Mouse (Mus musculus): ENCODE data around the gene Acot7. TPM values are rescaled to one million over a fixed set of nuclear protein-coding genes. Genes with fewer than 3 reads are reported as not detected.
A peak's percentile ranks its signal among the peaks of the same experiment; 100 is the strongest.

The Acot7 gene
- polyA plus RNA-seq, 1 experiment from 2014 or later, result 77.0 TPM

GRCm38 (mm10) chr4:152294188-152294929, 116.4 kb downstream of the Acot7 start:
- H3K27me3 ChIP-seq, result peaks cover 62% of the 10 kb centered on the region
- WGBS, result 43% methylated on average over 10 of the region's 10 CpGs
- no peak overlapping the region for H3K27ac ChIP-seq (replicated peaks)

GRCm38 (mm10) chr4:152295916-152296315, 118.0 kb downstream of the Acot7 start:
- WGBS, result 23% methylated on average over 4 of the region's 4 CpGs
- no peak overlapping the region for H3K4me2 ChIP-seq (replicated peaks)
- H3K9ac ChIP-seq, result no peak overlapping the region
- H3K4me3 ChIP-seq (replicated peaks), result no peak overlapping the region
- peaks cover 48% of the 10 kb centered on the region for H3K27me3 ChIP-seq
- ATAC-seq (ENCODE audit: insufficient number of reproducible peaks, low FRiP score, low TSS enrichment, low read depth), result no peak
- H3K4me1 ChIP-seq, result peaks cover 29% of the 10 kb centered on the region
- H3K27ac ChIP-seq (replicated peaks), result 0 out of 2 replicates have a peak overlapping the region, but pooled peaks have one; percentile 22
- no peaks in the 10 kb centered on the region for H3K9me3 ChIP-seq (replicated peaks)
- peaks cover 16% of the 10 kb centered on the region for H3K36me3 ChIP-seq

More at GRCm38 (mm10) chr4:152294188-152294929, 116.4 kb downstream of the Acot7 start:
- no peak for ATAC-seq (ENCODE audit: insufficient number of reproducible peaks, low FRiP score, low TSS enrichment, low read depth)
- Histone ChIP-seq H3K36me3 (0 out of 2 replicates have a peak, but pooled peaks cover under 1% of the 10 kb centered on the region), H3K4me1 (peaks cover 39% of the 10 kb centered on the region), H3K4me3 (replicated peaks) (no peak overlapping the region), H3K4me2 (replicated peaks) (no peak overlapping the region), H3K9ac (no peak overlapping the region), H3K9me3 (replicated peaks) (no peaks in the 10 kb centered on the region)

DNA sequence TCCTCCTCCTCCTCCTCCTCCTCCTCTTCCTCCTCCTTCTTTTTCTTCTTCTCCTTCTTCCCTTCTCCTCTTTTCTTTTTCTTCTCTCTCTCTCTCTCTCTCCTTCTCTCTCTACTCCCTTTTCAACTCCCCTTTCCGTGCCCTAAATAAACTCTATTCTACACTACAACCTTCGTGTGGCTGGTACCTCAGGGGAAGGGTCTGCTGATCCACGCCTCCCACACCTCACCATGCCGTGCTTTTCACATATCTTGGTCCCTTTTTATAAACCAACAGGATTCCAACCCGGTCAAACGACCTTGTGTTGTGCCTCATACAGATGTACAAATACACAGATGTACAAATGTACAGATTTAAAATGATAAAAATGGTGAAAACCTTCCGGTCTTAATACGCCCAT, 118.4 kb downstream of the Acot7 start:
- no peaks in the 10 kb centered on the region for H3K9me3 ChIP-seq (replicated peaks)
- H3K27me3 ChIP-seq, result peaks cover 43% of the 10 kb centered on the region
- WGBS, result 11% methylated on average over 8 of the region's 8 CpGs
- H3K4me3 ChIP-seq (replicated peaks), result peak overlapping the region; percentile 97
- ATAC-seq (ENCODE audit: insufficient number of reproducible peaks, low FRiP score, low TSS enrichment, low read depth), result no peak
- H3K9ac ChIP-seq, result peak overlapping the region; percentile 59; the same call in 1 of the 2 replicates
- H3K27ac ChIP-seq (replicated peaks), result peak overlapping the region; percentile 81; the same call in 1 of the 2 replicates
- H3K4me1 ChIP-seq, result peaks cover 27% of the 10 kb centered on the region
- peaks cover 19% of the 10 kb centered on the region for H3K36me3 ChIP-seq
- H3K4me2 ChIP-seq (replicated peaks), result peak overlapping the region; percentile 93

DNA sequence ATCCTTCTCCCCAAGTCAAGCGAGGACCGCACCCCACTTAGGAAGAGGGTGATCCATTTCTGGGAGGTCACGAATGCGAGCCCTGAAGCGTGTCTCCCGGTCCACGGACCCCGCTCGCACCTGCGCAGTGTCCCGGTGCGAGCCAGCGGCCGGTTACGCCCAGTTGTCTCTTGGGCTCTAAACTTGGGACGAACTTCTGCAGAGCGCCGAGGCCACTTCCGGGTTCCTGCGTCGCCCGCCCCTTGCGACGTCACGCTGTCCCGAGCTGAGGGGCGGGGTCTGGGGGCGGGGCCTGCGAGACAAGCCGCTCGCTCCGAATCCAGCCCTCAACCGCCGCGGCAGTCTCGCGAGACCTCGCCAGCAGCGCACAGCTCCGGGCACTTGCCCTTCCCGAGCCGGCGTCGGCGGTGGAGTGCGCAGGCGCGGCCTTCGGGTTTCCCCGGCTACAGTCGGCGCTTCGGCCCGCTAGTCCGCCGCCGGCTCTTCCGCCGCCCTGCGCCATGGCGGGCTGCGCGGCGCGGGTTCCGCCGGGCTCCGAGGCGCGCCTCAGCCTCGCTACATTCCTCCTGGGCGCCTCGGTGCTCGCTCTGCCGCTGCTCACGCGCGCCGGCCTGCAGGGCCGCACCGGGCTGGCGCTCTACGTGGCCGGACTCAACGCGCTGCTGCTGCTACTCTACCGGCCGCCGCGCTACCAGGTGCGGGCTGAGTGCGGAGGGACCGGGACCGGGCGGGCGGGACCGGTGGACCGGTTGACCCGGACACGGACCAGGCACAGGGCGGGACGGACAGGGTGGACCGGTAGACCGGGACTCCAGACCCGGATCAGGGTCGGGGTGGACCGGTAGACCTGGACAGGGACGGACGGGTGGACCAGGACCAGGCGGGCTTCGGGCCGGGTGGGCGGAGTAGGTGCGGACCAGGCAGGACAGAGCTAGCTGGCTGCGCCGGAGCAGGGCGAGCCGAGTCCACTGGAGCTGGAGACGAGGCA, 119.2 kb downstream of the Acot7 start, which contains the start of gene Icmt:
TSS of gene Icmt (plus strand) at position 354 of the 988 bp plus-strand sequence.
- WGBS, result under 1% methylated on average over 119 of the region's 119 CpGs
- peaks cover 27% of the 10 kb centered on the region for H3K4me1 ChIP-seq
- peak; percentile 96 for ATAC-seq (ENCODE audit: insufficient number of reproducible peaks, low FRiP score, low TSS enrichment, low read depth)

DNA sequence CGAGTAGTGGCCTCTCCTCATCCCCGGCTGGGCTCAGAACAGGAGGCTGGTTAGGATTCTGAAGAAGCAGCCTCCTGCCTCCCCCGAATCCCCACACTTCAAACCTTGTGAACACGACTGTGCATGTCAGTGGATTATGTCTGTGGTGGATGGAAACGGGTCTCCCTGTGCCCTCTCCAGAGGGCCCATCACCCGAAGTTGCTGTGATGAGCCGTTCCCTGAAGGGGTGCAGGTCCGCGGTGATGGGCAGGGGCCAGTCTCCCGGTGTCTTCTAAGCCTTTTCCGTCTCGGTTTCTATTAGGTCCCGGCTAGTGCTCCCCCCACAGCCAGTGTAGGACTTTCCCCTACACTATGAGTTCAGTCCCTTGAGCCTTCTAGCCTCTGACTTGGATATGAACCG, 120.9 kb downstream of the Acot7 start:
- H3K9ac ChIP-seq, result no peak overlapping the region

More for the DNA sequence above, 119.2 kb downstream of the Acot7 start, which contains the start of gene Icmt:
- Histone ChIP-seq H3K9ac (peak within 1 kb of the TSS; percentile 97), H3K27ac (replicated peaks) (peak within 1 kb of the TSS; percentile 81), H3K36me3 (peaks cover 26% of the 10 kb centered on the region), H3K9me3 (replicated peaks) (no peaks in the 10 kb centered on the region), H3K4me3 (replicated peaks) (peak within 1 kb of the TSS; percentile 97), H3K4me2 (replicated peaks) (peak within 1 kb of the TSS; percentile 93), H3K27me3 (peaks cover 35% of the 10 kb centered on the region)

GRCm38 (mm10) chr4:152300375-152300774, 122.4 kb downstream of the Acot7 start:
- Histone ChIP-seq H3K9me3 (replicated peaks) (no peaks in the 10 kb centered on the region), H3K4me1 (peaks cover 26% of the 10 kb centered on the region), H3K4me2 (replicated peaks) (no peak overlapping the region), H3K27ac (replicated peaks) (no peak overlapping the region), H3K9ac (no peak overlapping the region), H3K36me3 (peaks cover 53% of the 10 kb centered on the region), H3K4me3 (replicated peaks) (no peak overlapping the region), H3K27me3 (peaks cover 6% of the 10 kb centered on the region; the same call in 1 of the 2 replicates)
- ATAC-seq (ENCODE audit: insufficient number of reproducible peaks, low FRiP score, low TSS enrichment, low read depth), result no peak
- WGBS, result 92% methylated on average over 8 of the region's 8 CpGs

More for the DNA sequence above, 120.9 kb downstream of the Acot7 start:
- Histone ChIP-seq H3K4me3 (replicated peaks) (peak overlapping the region; percentile 97; the same call in 1 of the 2 replicates), H3K4me2 (replicated peaks) (peak overlapping the region; percentile 93), H3K9me3 (replicated peaks) (no peaks in the 10 kb centered on the region), H3K27me3 (peaks cover 19% of the 10 kb centered on the region), H3K27ac (replicated peaks) (no peak overlapping the region), H3K36me3 (peaks cover 43% of the 10 kb centered on the region), H3K4me1 (peaks cover 27% of the 10 kb centered on the region)
- ATAC-seq (ENCODE audit: insufficient number of reproducible peaks, low FRiP score, low TSS enrichment, low read depth), result no peak
- WGBS, result 71% methylated on average over 14 of the region's 14 CpGs

- Histone ChIP-seq H3K9ac (no peak overlapping the region), H3K4me3 (replicated peaks) (no peak overlapping the region), H3K4me1 (peaks cover 15% of the 10 kb centered on the region), H3K36me3 (peaks cover 60% of the 10 kb centered on the region), H3K4me2 (replicated peaks) (no peak overlapping the region), H3K9me3 (replicated peaks) (no peaks in the 10 kb centered on the region), H3K27me3 (no peaks in the 10 kb centered on the region), H3K27ac (replicated peaks) (no peak overlapping the region)
- 75% methylated on average over 11 of the region's 11 CpGs for WGBS
- no peak for ATAC-seq (ENCODE audit: insufficient number of reproducible peaks, low FRiP score, low TSS enrichment, low read depth)
Observed at GRCm38 (mm10) chr4:152302012-152302411, 124.1 kb downstream of the Acot7 start.

GRCm38 (mm10) chr4:152303172-152303571, 125.2 kb downstream of the Acot7 start:
- Histone ChIP-seq H3K4me2 (replicated peaks) (no peak overlapping the region), H3K27ac (replicated peaks) (no peak overlapping the region), H3K9me3 (replicated peaks) (no peaks in the 10 kb centered on the region), H3K36me3 (peaks cover 60% of the 10 kb centered on the region), H3K4me1 (peaks cover 9% of the 10 kb centered on the region), H3K4me3 (replicated peaks) (no peak overlapping the region), H3K27me3 (no peaks in the 10 kb centered on the region), H3K9ac (no peak overlapping the region)
- 88% methylated on average over 10 of the region's 10 CpGs for WGBS
- ATAC-seq (ENCODE audit: insufficient number of reproducible peaks, low FRiP score, low TSS enrichment, low read depth), result no peak

DNA sequence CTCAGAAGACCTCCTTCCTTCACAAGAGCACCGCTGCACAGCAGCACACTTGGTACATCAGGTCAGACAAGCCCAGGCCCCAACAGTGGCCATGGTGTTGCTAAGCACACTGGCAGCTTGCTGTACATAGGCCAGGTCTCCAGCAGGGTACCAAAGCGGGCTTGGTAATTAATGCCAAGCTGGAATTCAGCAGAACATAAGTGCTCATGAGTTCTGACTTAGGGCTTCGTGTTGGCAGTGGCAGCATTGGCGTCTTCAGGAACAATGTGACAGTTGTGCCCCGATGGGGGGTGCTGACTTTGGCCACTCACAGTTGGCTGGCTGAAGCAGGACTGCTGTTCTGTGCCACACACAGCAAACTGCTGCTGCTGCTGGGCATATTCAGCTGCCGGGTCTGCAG, 126.8 kb downstream of the Acot7 start:
- WGBS, result 89% methylated on average over 6 of the region's 6 CpGs

DNA sequence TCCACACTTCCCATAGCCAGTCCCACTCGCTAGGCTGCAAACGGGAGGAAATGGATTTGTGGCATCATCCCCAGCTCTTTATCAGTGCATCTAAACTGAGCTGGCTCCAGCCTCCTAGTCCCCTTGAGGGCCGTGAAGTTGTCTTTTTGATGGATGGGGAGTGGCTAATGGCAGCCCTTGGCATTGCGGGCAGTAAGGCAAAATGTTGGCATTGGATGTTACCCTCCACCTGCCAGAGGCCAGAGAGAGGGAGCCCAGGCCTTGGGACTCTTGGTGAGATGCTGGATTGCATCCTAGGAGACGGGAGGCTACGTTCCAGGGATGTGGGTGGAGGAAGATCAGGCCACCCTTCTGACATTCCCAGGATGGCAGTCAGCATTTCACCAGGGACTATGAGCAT, 128.1 kb downstream of the Acot7 start:
- no peak overlapping the region for H3K9ac ChIP-seq
- H3K4me3 ChIP-seq (replicated peaks), result no peak overlapping the region
- H3K36me3 ChIP-seq, result peaks cover 47% of the 10 kb centered on the region
- 86% methylated on average over 6 of the region's 6 CpGs for WGBS
- no peak overlapping the region for H3K27ac ChIP-seq (replicated peaks)
- no peak for ATAC-seq (ENCODE audit: insufficient number of reproducible peaks, low FRiP score, low TSS enrichment, low read depth)
- H3K27me3 ChIP-seq, result peaks cover 13% of the 10 kb centered on the region
- no peak overlapping the region for H3K4me2 ChIP-seq (replicated peaks)
- no peaks in the 10 kb centered on the region for H3K9me3 ChIP-seq (replicated peaks)
- H3K4me1 ChIP-seq, result no peaks in the 10 kb centered on the region

More for the DNA sequence above, 126.8 kb downstream of the Acot7 start:
- no peak overlapping the region for H3K9ac ChIP-seq
- H3K4me1 ChIP-seq, result no peaks in the 10 kb centered on the region
- ATAC-seq (ENCODE audit: insufficient number of reproducible peaks, low FRiP score, low TSS enrichment, low read depth), result no peak
- H3K27me3 ChIP-seq, result no peaks in the 10 kb centered on the region
- H3K4me3 ChIP-seq (replicated peaks), result no peak overlapping the region
- no peak overlapping the region for H3K27ac ChIP-seq (replicated peaks)
- H3K9me3 ChIP-seq (replicated peaks), result no peaks in the 10 kb centered on the region
- H3K4me2 ChIP-seq (replicated peaks), result no peak overlapping the region
- H3K36me3 ChIP-seq, result peaks cover 59% of the 10 kb centered on the region

DNA sequence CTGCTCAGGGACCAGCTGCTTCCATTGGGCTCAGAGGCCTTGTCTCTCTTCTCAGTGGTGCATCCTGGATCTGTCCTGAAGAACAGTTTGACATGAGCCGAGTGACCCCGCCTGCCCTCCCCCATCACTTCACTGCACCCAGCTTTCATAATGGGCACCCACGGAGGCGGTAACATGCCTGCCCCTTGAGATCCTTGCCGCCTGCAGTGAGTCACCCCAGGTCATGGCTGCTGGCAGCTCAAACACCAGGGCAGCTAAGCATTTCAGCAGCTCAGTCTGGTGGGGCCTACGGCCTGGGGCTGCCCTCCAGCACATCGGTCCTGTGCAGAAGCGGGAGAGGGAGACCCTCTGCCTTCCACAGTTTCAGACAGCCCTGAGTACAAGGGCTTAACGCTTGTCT, 129.6 kb downstream of the Acot7 start:
- WGBS, result 74% methylated on average over 9 of the region's 9 CpGs
- peaks cover 33% of the 10 kb centered on the region for H3K36me3 ChIP-seq
- no peak overlapping the region for H3K4me2 ChIP-seq (replicated peaks)
- no peak overlapping the region for H3K27ac ChIP-seq (replicated peaks)
- H3K9me3 ChIP-seq (replicated peaks), result no peaks in the 10 kb centered on the region
- no peak overlapping the region for H3K4me3 ChIP-seq (replicated peaks)
- no peak overlapping the region for H3K9ac ChIP-seq
- ATAC-seq (ENCODE audit: insufficient number of reproducible peaks, low FRiP score, low TSS enrichment, low read depth), result no peak
- H3K4me1 ChIP-seq, result peaks cover 8% of the 10 kb centered on the region
- peaks cover 28% of the 10 kb centered on the region for H3K27me3 ChIP-seq
